Mouse (Mus musculus): ENCODE measurements at regions not wholly inside any gene's neighbourhood (a gene's known extent, or its start where the extent isn't known, plus 50 kb on each side); places are given as distances from the start of the nearest gene placed in this dataset.

DNA sequence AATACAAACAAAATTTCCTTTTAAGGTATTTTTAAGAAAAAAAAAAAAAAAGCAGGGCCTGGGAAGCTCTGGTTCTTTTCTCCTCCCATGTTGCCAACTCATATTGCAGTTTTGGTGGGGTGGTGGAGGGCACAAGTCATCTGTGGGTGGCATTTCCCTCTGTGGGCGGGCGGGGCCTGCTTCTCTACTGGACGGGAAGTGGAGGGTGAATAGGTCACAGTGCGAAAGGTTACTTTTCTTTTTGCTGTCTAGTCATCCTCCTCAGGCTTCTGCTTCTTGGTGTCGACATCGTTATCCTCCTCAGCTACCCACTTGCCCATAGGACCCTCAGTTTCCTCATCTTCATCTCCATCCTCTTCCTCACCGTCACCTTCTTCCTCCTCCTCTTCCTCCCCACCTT lies 55.3 kb upstream of the Plcb1 start:
- 70% methylated on average over 7 of the region's 7 CpGs for WGBS
- DNase-seq (ENCODE audit: low spot score) (no peak), ATAC-seq (replicated peaks; ENCODE audit: insufficient number of reproducible peaks, low FRiP score, low TSS enrichment, low read depth) (no peak)
- no peaks in the 10 kb centered on the region for H3K4me1 ChIP-seq (ENCODE audit: control insufficient read depth, insufficient read depth, low read length)
- no peaks in the 10 kb centered on the region for H3K36me3 ChIP-seq (replicated peaks; ENCODE audit: control insufficient read depth, insufficient read depth, low read depth, low read length)
- H3K27ac ChIP-seq (replicated peaks; ENCODE audit: low read depth, low read length): no peak overlapping the region
- no peak overlapping the region for H3K4me2 ChIP-seq (ENCODE audit: low read depth, low read length)
- H3K9ac ChIP-seq (replicated peaks; ENCODE audit: low read length): no peak overlapping the region
- H3K27me3 ChIP-seq (ENCODE audit: control insufficient read depth, insufficient read depth, low read length): no peaks in the 10 kb centered on the region
- H3K9me3 ChIP-seq (replicated peaks; ENCODE audit: control insufficient read depth, low read length): no peaks in the 10 kb centered on the region
- no peak overlapping the region for H3K4me3 ChIP-seq (ENCODE audit: low read depth, low read length)

DNA sequence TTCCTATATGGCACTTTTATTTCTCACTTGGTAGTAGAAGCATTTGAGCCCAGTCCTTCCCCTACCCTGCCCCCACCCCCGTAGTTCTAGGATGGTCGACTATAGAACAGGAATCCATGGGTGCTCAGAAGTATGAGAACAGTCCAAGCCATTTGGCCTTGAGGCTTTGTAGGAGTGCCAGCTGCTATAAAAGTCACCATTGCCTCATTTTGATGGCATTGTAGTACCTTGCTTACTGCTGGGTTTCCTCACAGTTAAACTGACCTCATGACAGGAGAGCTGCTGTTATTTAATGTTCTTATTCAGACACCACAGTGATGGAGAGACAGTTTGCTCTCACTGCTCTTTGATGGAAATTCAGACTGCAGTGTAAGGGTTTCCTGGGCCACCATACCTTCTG lies 59.2 kb upstream of the Plcb1 start:
- no peaks in the 10 kb centered on the region for H3K27me3 ChIP-seq (ENCODE audit: control insufficient read depth, insufficient read depth, low read length)

DNA sequence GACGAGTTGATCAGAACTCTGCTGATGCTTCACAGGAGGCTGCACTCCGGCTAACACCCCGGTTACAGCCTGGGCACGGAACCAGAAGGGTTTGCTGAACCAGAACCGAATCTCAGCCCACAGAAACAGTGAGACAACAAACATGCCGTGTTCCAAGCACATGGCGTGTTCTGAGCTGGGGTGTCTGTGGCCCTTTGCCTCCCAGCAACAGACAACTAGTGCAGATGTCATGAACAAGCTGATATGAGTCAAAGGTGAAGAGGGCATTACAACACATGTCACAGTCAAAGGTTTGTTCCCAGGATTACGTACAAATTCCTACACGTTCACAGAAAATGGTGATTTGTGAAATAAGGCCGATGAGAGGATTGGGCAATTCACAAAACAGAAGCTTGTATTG lies 61.8 kb upstream of the Plcb1 start:
- 61% methylated on average over 10 of the region's 10 CpGs for WGBS
- no peaks in the 10 kb centered on the region for H3K36me3 ChIP-seq (replicated peaks; ENCODE audit: control insufficient read depth, insufficient read depth, low read depth, low read length)
- DNase-seq (ENCODE audit: low spot score) (no peak), ATAC-seq (replicated peaks; ENCODE audit: insufficient number of reproducible peaks, low FRiP score, low TSS enrichment, low read depth) (no peak)
- H3K27ac ChIP-seq (replicated peaks; ENCODE audit: low read depth, low read length): no peak overlapping the region
- no peak overlapping the region for H3K9ac ChIP-seq (replicated peaks; ENCODE audit: low read length)
- H3K4me3 ChIP-seq (ENCODE audit: low read depth, low read length): no peak overlapping the region
- no peaks in the 10 kb centered on the region for H3K27me3 ChIP-seq (ENCODE audit: control insufficient read depth, insufficient read depth, low read length)
- no peak overlapping the region for H3K4me2 ChIP-seq (ENCODE audit: low read depth, low read length)
- no peaks in the 10 kb centered on the region for H3K4me1 ChIP-seq (ENCODE audit: control insufficient read depth, insufficient read depth, low read length)
- no peaks in the 10 kb centered on the region for H3K9me3 ChIP-seq (replicated peaks; ENCODE audit: control insufficient read depth, low read length)

More for the DNA sequence above, 59.2 kb upstream of the Plcb1 start:
- Histone ChIP-seq H3K4me1 (ENCODE audit: control insufficient read depth, insufficient read depth, low read length) (no peaks in the 10 kb centered on the region), H3K9ac (replicated peaks; ENCODE audit: low read length) (no peak overlapping the region), H3K9me3 (replicated peaks; ENCODE audit: control insufficient read depth, low read length) (no peaks in the 10 kb centered on the region), H3K4me2 (ENCODE audit: low read depth, low read length) (no peak overlapping the region), H3K4me3 (ENCODE audit: low read depth, low read length) (no peak overlapping the region), H3K36me3 (replicated peaks; ENCODE audit: control insufficient read depth, insufficient read depth, low read depth, low read length) (no peaks in the 10 kb centered on the region), H3K27ac (replicated peaks; ENCODE audit: low read depth, low read length) (no peak overlapping the region)
- DNase-seq (ENCODE audit: low spot score): no peak
- no peak for ATAC-seq (replicated peaks; ENCODE audit: insufficient number of reproducible peaks, low FRiP score, low TSS enrichment, low read depth)
- 82% methylated on average over 2 of the region's 2 CpGs for WGBS

DNA sequence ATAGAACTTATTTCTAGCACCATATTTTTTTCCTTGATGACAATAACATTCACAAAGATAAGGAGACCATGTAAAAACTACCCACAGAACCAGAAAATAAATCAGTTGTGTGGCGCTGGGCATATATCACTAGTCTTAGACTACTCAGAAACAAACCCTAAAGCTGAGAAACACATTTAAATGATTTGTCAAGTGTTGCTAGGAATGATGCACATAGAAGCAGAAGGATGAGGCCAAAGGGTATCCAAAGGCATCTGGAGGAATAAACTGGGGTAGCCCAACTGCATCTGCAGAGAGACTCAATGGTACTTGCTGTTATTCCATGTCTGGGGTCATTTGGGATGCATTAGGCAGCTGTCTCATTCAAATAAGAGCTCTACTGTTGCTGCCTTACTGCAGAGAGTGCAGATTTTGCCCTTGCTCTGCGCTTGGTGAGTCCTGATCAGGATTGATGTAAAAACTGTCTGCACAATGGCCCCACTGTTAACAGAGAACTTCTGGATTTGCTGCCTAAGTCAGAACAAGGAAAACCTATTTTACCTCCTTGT lies 68.0 kb upstream of the Plcb1 start:
- no peaks in the 10 kb centered on the region for H3K27me3 ChIP-seq (ENCODE audit: control insufficient read depth, insufficient read depth, low read length)

DNA sequence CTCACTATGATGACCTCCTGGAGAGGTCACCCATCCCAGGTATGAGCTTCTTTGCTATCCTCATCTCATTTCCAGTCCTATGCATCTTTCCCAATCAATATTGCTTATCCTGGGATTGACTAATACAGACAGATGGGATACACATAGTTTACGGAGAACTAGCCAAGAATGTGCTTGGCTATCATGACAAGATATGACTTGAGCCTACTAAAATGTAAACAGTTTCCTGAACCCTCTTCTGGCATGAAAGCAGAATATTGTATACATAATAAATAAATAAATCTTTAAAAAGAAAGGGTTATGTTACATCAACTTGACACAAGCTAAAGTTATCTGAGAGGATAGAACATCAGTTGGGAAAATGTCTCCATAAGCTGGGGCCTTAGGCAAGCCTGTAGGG lies 69.3 kb upstream of the Plcb1 start:
- no peaks in the 10 kb centered on the region for H3K27me3 ChIP-seq (ENCODE audit: control insufficient read depth, insufficient read depth, low read length)
- no peak overlapping the region for H3K27ac ChIP-seq (replicated peaks; ENCODE audit: low read depth, low read length)
- no peaks in the 10 kb centered on the region for H3K9me3 ChIP-seq (replicated peaks; ENCODE audit: control insufficient read depth, low read length)
- no peak overlapping the region for H3K4me3 ChIP-seq (ENCODE audit: low read depth, low read length)
- no peak overlapping the region for H3K9ac ChIP-seq (replicated peaks; ENCODE audit: low read length)
- H3K4me1 ChIP-seq (ENCODE audit: control insufficient read depth, insufficient read depth, low read length): no peaks in the 10 kb centered on the region
- WGBS: 77% methylated on average over 1 of the region's 1 CpGs
- H3K36me3 ChIP-seq (replicated peaks; ENCODE audit: control insufficient read depth, insufficient read depth, low read depth, low read length): no peaks in the 10 kb centered on the region
- DNase-seq (ENCODE audit: low spot score): no peak
- no peak for ATAC-seq (replicated peaks; ENCODE audit: insufficient number of reproducible peaks, low FRiP score, low TSS enrichment, low read depth)
- H3K4me2 ChIP-seq (ENCODE audit: low read depth, low read length): no peak overlapping the region

More for the DNA sequence above, 68.0 kb upstream of the Plcb1 start:
- WGBS: 57% methylated on average over 2 of the region's 2 CpGs
- H3K4me2 ChIP-seq (ENCODE audit: low read depth, low read length): no peak overlapping the region
- no peak overlapping the region for H3K27ac ChIP-seq (replicated peaks; ENCODE audit: low read depth, low read length)
- no peaks in the 10 kb centered on the region for H3K4me1 ChIP-seq (ENCODE audit: control insufficient read depth, insufficient read depth, low read length)
- H3K9me3 ChIP-seq (replicated peaks; ENCODE audit: control insufficient read depth, low read length): no peaks in the 10 kb centered on the region
- DNase-seq (ENCODE audit: low spot score): peak; percentile 6
- no peak for ATAC-seq (replicated peaks; ENCODE audit: insufficient number of reproducible peaks, low FRiP score, low TSS enrichment, low read depth)
- H3K4me3 ChIP-seq (ENCODE audit: low read depth, low read length): no peak overlapping the region
- no peak overlapping the region for H3K9ac ChIP-seq (replicated peaks; ENCODE audit: low read length)
- H3K36me3 ChIP-seq (replicated peaks; ENCODE audit: control insufficient read depth, insufficient read depth, low read depth, low read length): no peaks in the 10 kb centered on the region

DNA sequence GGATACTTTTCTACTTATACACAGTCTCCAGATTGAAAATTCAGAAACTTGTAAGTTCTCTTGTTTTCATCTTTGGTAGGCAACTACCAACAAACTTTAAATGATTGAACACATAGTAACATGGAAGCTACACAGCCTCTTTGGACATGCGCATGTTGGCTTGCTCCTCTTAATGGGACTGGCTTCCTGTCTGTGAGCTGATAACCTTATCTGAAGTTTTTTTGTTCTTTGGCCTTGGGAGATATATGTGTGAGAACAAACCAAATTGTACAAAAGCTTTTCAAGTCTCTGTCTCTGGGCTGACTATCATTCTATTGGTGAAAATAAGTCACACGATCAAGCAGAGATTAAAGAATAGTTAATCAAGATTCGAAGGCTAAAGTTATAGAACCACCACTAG lies 70.1 kb upstream of the Tmx4 start:
- DNase-seq (ENCODE audit: low spot score) (no peak), ATAC-seq (replicated peaks; ENCODE audit: insufficient number of reproducible peaks, low FRiP score, low TSS enrichment, low read depth) (no peak)
- H3K36me3 ChIP-seq (replicated peaks; ENCODE audit: control insufficient read depth, insufficient read depth, low read depth, low read length): no peaks in the 10 kb centered on the region
- no peak overlapping the region for H3K9ac ChIP-seq (replicated peaks; ENCODE audit: low read length)
- H3K4me1 ChIP-seq (ENCODE audit: control insufficient read depth, insufficient read depth, low read length): no peaks in the 10 kb centered on the region
- WGBS: 94% methylated on average over 3 of the region's 3 CpGs
- no peak overlapping the region for H3K4me3 ChIP-seq (ENCODE audit: low read depth, low read length)
- no peaks in the 10 kb centered on the region for H3K9me3 ChIP-seq (replicated peaks; ENCODE audit: control insufficient read depth, low read length)
- no peak overlapping the region for H3K4me2 ChIP-seq (ENCODE audit: low read depth, low read length)
- no peaks in the 10 kb centered on the region for H3K27me3 ChIP-seq (ENCODE audit: control insufficient read depth, insufficient read depth, low read length)
- no peak overlapping the region for H3K27ac ChIP-seq (replicated peaks; ENCODE audit: low read depth, low read length)

DNA sequence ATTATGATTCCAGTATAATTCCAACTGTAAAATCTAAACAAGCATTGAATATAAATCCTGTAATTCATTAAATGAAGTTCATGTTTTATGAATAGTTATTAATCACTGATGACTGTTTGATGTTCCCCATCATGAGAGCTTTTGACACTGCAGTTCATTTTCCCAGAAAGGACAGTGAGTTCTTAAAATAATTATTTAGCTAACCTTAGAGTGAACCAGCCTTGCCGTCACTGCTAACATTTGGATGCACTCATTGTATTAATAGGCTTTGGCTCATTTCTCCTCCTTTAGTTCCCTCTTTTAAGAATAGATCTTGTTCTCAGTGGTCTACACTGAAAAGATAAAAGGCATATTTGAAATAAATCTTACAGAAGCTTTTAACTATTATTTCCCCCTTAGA lies 64.8 kb upstream of the Tmx4 start:
- no peak for DNase-seq (ENCODE audit: low spot score)
- Histone ChIP-seq H3K36me3 (replicated peaks; ENCODE audit: control insufficient read depth, insufficient read depth, low read depth, low read length) (no peaks in the 10 kb centered on the region), H3K27ac (replicated peaks; ENCODE audit: low read depth, low read length) (no peak overlapping the region), H3K9ac (replicated peaks; ENCODE audit: low read length) (no peak overlapping the region), H3K4me1 (ENCODE audit: control insufficient read depth, insufficient read depth, low read length) (no peaks in the 10 kb centered on the region), H3K4me2 (ENCODE audit: low read depth, low read length) (no peak overlapping the region), H3K9me3 (replicated peaks; ENCODE audit: control insufficient read depth, low read length) (no peaks in the 10 kb centered on the region), H3K4me3 (ENCODE audit: low read depth, low read length) (no peak overlapping the region), H3K27me3 (ENCODE audit: control insufficient read depth, insufficient read depth, low read length) (no peaks in the 10 kb centered on the region)
- 54% methylated on average over 1 of the region's 1 CpGs for WGBS
- no peak for ATAC-seq (replicated peaks; ENCODE audit: insufficient number of reproducible peaks, low FRiP score, low TSS enrichment, low read depth)

DNA sequence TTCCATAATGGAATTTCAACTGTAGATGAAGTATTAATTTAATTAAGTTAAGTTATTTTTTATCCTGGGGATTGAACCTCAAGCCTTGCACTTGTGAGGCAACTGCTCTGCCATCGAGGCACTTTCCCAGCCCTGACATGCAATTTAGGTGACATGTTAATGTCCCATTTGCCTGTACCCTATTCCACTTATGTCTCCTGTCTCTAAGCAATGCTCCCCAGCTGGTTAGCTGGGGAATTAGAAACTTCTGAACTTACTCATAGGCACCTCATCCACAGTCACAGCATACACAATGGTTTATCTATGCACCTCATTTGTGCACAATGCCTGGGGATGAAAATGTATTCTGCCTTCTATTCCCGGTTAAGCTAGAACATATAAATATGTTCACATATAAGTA lies 59.1 kb upstream of the Tmx4 start:
- no peak for ATAC-seq (replicated peaks; ENCODE audit: insufficient number of reproducible peaks, low FRiP score, low TSS enrichment, low read depth)

More for the DNA sequence above, 59.1 kb upstream of the Tmx4 start:
- no peaks in the 10 kb centered on the region for H3K36me3 ChIP-seq (replicated peaks; ENCODE audit: control insufficient read depth, insufficient read depth, low read depth, low read length)
- no peaks in the 10 kb centered on the region for H3K9me3 ChIP-seq (replicated peaks; ENCODE audit: control insufficient read depth, low read length)
- H3K4me2 ChIP-seq (ENCODE audit: low read depth, low read length): no peak overlapping the region
- DNase-seq (ENCODE audit: low spot score): no peak
- no peak overlapping the region for H3K27ac ChIP-seq (replicated peaks; ENCODE audit: low read depth, low read length)
- 78% methylated on average over 2 of the region's 2 CpGs for WGBS
- no peak overlapping the region for H3K4me3 ChIP-seq (ENCODE audit: low read depth, low read length)
- H3K4me1 ChIP-seq (ENCODE audit: control insufficient read depth, insufficient read depth, low read length): no peaks in the 10 kb centered on the region
- no peak overlapping the region for H3K9ac ChIP-seq (replicated peaks; ENCODE audit: low read length)
- no peaks in the 10 kb centered on the region for H3K27me3 ChIP-seq (ENCODE audit: control insufficient read depth, insufficient read depth, low read length)

Data from embryonic facial prominence, embryonic 11.5 days (tissue).